Mouse (Mus musculus) ES-E14 (cell line): ENCODE results near the gene Mast4. TPM values are rescaled to one million over a fixed set of nuclear protein-coding genes. Genes with fewer than 3 reads are reported as not detected.

ENCODE experiments used
- DNase-seq: peaks from one replicate; pipeline ENCODE4 v3.0.0-alpha.2; 2013; ENCODE audit warnings: low read depth, low spot score
- H3K27ac ChIP-seq: 2 replicates; pipeline ENCODE4 v1.5.1; 2012; ENCODE audit warnings: low read depth, mild to moderate bottlenecking, low read length, moderate library complexity, mixed read lengths; ENCODE audit not compliant: poor library complexity, insufficient read depth, severe bottlenecking
- H3K36me3 ChIP-seq: 2 replicates; pipeline ENCODE4 v1.6.1; 2012; ENCODE audit warnings: mild to moderate bottlenecking, low read length, moderate library complexity, mixed read lengths; ENCODE audit not compliant: control insufficient read depth, poor library complexity, insufficient read depth, severe bottlenecking
- H3K4me1 ChIP-seq, 2 experiments: fragments of 150-350 bp in 1 of 2; sonication (generic) in 1 of 2; 2 replicates each; pipeline ENCODE4 v1.6.1; 2012; ENCODE audit warnings: low read length in 2 of 2, mild to moderate bottlenecking in 1 of 2, mixed read lengths in 1 of 2; ENCODE audit not compliant: control insufficient read depth in 2 of 2, insufficient read depth in 2 of 2, poor library complexity in 1 of 2
- H3K4me3 ChIP-seq, 2 experiments: fragments of 150-350 bp in 1 of 2; sonication (generic) in 1 of 2; 2 replicates each; pipeline ENCODE4 v1.5.1; 2012; ENCODE audit warnings: low read length in 2 of 2, low read depth in 1 of 2, mild to moderate bottlenecking in 1 of 2, mixed read lengths in 1 of 2; ENCODE audit not compliant: insufficient read depth in 1 of 2, poor library complexity in 1 of 2, severe bottlenecking in 1 of 2
- H3K9ac ChIP-seq: 2 replicates; pipeline ENCODE4 v1.6.1; 2012; ENCODE audit warnings: low read depth, mild to moderate bottlenecking, low read length, mixed read lengths; ENCODE audit not compliant: poor library complexity, insufficient read depth, severe bottlenecking
- H3K9me3 ChIP-seq: fragments of 150-350 bp; sonication (generic); 2 replicates; pipeline ENCODE4 v1.6.1; 2012; ENCODE audit warnings: low read depth, mild to moderate bottlenecking, low read length; ENCODE audit not compliant: control insufficient read depth, insufficient read depth
- CHD2 ChIP-seq: IDR thresholded peaks from 2 replicates; pipeline ENCODE4 v1.6.1; 2014; ENCODE audit warnings: mild to moderate bottlenecking, low read depth, low read length, inconsistent platforms
- HCFC1 ChIP-seq: IDR thresholded peaks from 2 replicates; pipeline ENCODE4 v1.6.1; 2012; ENCODE audit warnings: low read length, inconsistent platforms, borderline replicate concordance; ENCODE audit not compliant: insufficient read depth
- MAFK ChIP-seq: IDR thresholded peaks from 2 replicates; pipeline ENCODE4 v1.6.1; 2014; ENCODE audit warnings: mild to moderate bottlenecking, low read depth, low read length, inconsistent platforms; ENCODE audit not compliant: insufficient read depth
- ZC3H11A ChIP-seq: IDR thresholded peaks from 2 replicates; pipeline ENCODE4 v1.6.1; 2012; ENCODE audit warnings: low read depth, mild to moderate bottlenecking, inconsistent platforms, low read length, borderline replicate concordance
- ZNF384 ChIP-seq: IDR thresholded peaks from 2 replicates; pipeline ENCODE4 v1.6.1; 2012; ENCODE audit warnings: low read depth, low read length, inconsistent platforms
- in situ Hi-C, 2 experiments: fragments of 600-800 bp; cut with MboI; formaldehyde crosslinking; loops; one replicate each; pipeline ENCODE4 v1.15.1; 2025; ENCODE audit warnings: low sequenced_read_pairs in 2 of 2, inconsistent platforms in 1 of 2; ENCODE audit not compliant: unreplicated experiment in 2 of 2
- total RNA-seq: library from RNA; depleted of rRNA; stranded (reverse); fragments of 300-350 nt; gene quantifications from 2 replicates; pipeline ENCODE4 v1.2.3, GENCODE M21; 2012

Mast4 gene
- total RNA-seq, 1 experiment = 8.3 TPM

- H3K9me3 ChIP-seq = no peaks in the 10 kb centered on the region
- H3K4me1 ChIP-seq = 0 out of 4 replicates have a peak, but pooled peaks cover 0 to 2% of the 10 kb centered on the region in 2 experiments
- H3K9ac ChIP-seq = no peak overlapping the region
- peaks cover 5% of the 10 kb centered on the region; the same call in 1 of the 2 replicates for H3K36me3 ChIP-seq
- in situ Hi-C loops = no loop called here
- no peak for DNase-seq
- no peak for TF ChIP-seq ZC3H11A
- no peak for TF ChIP-seq CHD2
- TF ChIP-seq HCFC1 = no peak
- no peak for TF ChIP-seq MAFK
- no peak for TF ChIP-seq ZNF384
- no peak overlapping the region for H3K4me3 ChIP-seq
- no peak overlapping the region for H3K27ac ChIP-seq
These were observed 570.1 kb downstream of the Mast4 start for GRCm38 (mm10) chr13:102764218-102764617.

GRCm38 (mm10) chr13:102762203-102762602, 572.1 kb downstream of the Mast4 start:
- Histone ChIP-seq H3K9me3 (no peaks in the 10 kb centered on the region), H3K9ac (no peak overlapping the region), H3K4me1 (0 out of 4 replicates have a peak, but pooled peaks cover 0 to 2% of the 10 kb centered on the region in 2 experiments), H3K27ac (no peak overlapping the region), H3K36me3 (peaks cover 5% of the 10 kb centered on the region; the same call in 1 of the 2 replicates), H3K4me3 (no peak overlapping the region)
- TF ChIP-seq HCFC1 = no peak
- no peak for TF ChIP-seq ZC3H11A
- no peak for TF ChIP-seq MAFK
- TF ChIP-seq CHD2 = no peak
- TF ChIP-seq ZNF384 = no peak
- no peak for DNase-seq
- in situ Hi-C loops = no loop called here

- peaks cover 5% of the 10 kb centered on the region; the same call in 1 of the 2 replicates for H3K36me3 ChIP-seq
- TF ChIP-seq MAFK = no peak
- TF ChIP-seq CHD2 = no peak
- no peak for TF ChIP-seq ZNF384
- TF ChIP-seq HCFC1 = no peak
- TF ChIP-seq ZC3H11A = no peak
- 0 out of 4 replicates have a peak, but pooled peaks cover 0 to 2% of the 10 kb centered on the region in 2 experiments for H3K4me1 ChIP-seq
- H3K9me3 ChIP-seq = no peaks in the 10 kb centered on the region
- no peak for DNase-seq
- no peak overlapping the region for H3K27ac ChIP-seq
- no peak overlapping the region for H3K4me3 ChIP-seq
- no peak overlapping the region for H3K9ac ChIP-seq
- in situ Hi-C loops = no loop called here
These were observed 572.9 kb downstream of the Mast4 start for GRCm38 (mm10) chr13:102761410-102761809.

- no peak overlapping the region for H3K4me3 ChIP-seq
- H3K4me1 ChIP-seq = 0 out of 4 replicates have a peak, but pooled peaks cover 0 to 2% of the 10 kb centered on the region in 2 experiments
- no peak overlapping the region for H3K9ac ChIP-seq
- in situ Hi-C loops = no loop called here
- no peak for DNase-seq
- H3K36me3 ChIP-seq = peaks cover 5% of the 10 kb centered on the region; the same call in 1 of the 2 replicates
- no peaks in the 10 kb centered on the region for H3K9me3 ChIP-seq
- H3K27ac ChIP-seq = no peak overlapping the region
- TF ChIP-seq ZC3H11A (no peak), HCFC1 (no peak), CHD2 (no peak), ZNF384 (no peak), MAFK (no peak)
These were observed 576.3 kb downstream of the Mast4 start for GRCm38 (mm10) chr13:102758021-102758420.

- no peaks in the 10 kb centered on the region for H3K4me1 ChIP-seq
- peaks cover 5% of the 10 kb centered on the region; the same call in 1 of the 2 replicates for H3K36me3 ChIP-seq
- DNase-seq = no peak
- in situ Hi-C loops = no loop called here
- TF ChIP-seq HCFC1 (no peak), CHD2 (no peak), MAFK (no peak), ZC3H11A (no peak), ZNF384 (no peak)
- no peaks in the 10 kb centered on the region for H3K9me3 ChIP-seq
- H3K9ac ChIP-seq = no peak overlapping the region
- no peak overlapping the region for H3K27ac ChIP-seq
- H3K4me3 ChIP-seq = no peak overlapping the region
These were observed 578.2 kb downstream of the Mast4 start for GRCm38 (mm10) chr13:102756071-102756470.
